Mouse (Mus musculus) hindbrain, embryonic 13.5 days (tissue): ENCODE measurements around the gene Chd5. TPM values are rescaled to one million over a fixed set of nuclear protein-coding genes. Genes with fewer than 3 reads are reported as not detected.

Experiments used
- ATAC-seq: fragments of 200-750 bp; cut with Nextera tagmentation; 2 replicates; pipeline ENCODE4 v1.8.0; 2017; ENCODE audit warnings: moderate TSS enrichment; ENCODE audit not compliant: low FRiP score
- H3K27ac ChIP-seq: fragments of 300-500 bp; sonication (generic); 2 replicates; pipeline ENCODE4 v1.5.1; 2015; ENCODE audit warnings: inconsistent platforms, mild to moderate bottlenecking, moderate library complexity
- H3K27me3 ChIP-seq: fragments of 300-500 bp; sonication (generic); 2 replicates; pipeline ENCODE4 v1.6.1; 2015; ENCODE audit warnings: mild to moderate bottlenecking, inconsistent platforms
- H3K36me3 ChIP-seq: fragments of 300-500 bp; sonication (generic); 2 replicates; pipeline ENCODE4 v1.6.1; 2015; ENCODE audit warnings: mild to moderate bottlenecking, inconsistent platforms
- H3K4me1 ChIP-seq: fragments of 300-500 bp; sonication (generic); replicated peaks from 2 replicates; pipeline ENCODE4 v1.6.1; 2015; ENCODE audit warnings: inconsistent platforms
- H3K4me2 ChIP-seq: fragments of 300-500 bp; sonication (generic); 2 replicates; pipeline ENCODE4 v1.6.1; 2015; ENCODE audit warnings: inconsistent platforms, mild to moderate bottlenecking, moderate library complexity
- H3K4me3 ChIP-seq: fragments of 300-500 bp; sonication (generic); 2 replicates; pipeline ENCODE4 v1.5.1; 2015; ENCODE audit warnings: mild to moderate bottlenecking, inconsistent platforms
- H3K9ac ChIP-seq: fragments of 300-500 bp; sonication (generic); 2 replicates; pipeline ENCODE4 v1.6.1; 2015; ENCODE audit warnings: mild to moderate bottlenecking, inconsistent platforms
- H3K9me3 ChIP-seq: fragments of 300-500 bp; sonication (generic); 2 replicates; pipeline ENCODE4 v1.6.1; 2016; ENCODE audit warnings: inconsistent platforms
- WGBS: fragments of 180-500 bp; shearing (Covaris S2); methylation state at CpG from one replicate; pipeline ENCODE4 v1.1.7; 2015; 5-methylcytosine and 5-hydroxymethylcytosine counted together
- polyA plus RNA-seq: library from polyadenylated mRNA; unstranded; fragments of >200 nt; fragmentation: Nextera tagmentation; extraction: Ambion mirVana; gene quantifications from 2 replicates; pipeline ENCODE4 v1.2.1, GENCODE M21; 2015

Gene Chd5
- polyA plus RNA-seq, 1 experiment from 2014 or later = 38.7 TPM

DNA sequence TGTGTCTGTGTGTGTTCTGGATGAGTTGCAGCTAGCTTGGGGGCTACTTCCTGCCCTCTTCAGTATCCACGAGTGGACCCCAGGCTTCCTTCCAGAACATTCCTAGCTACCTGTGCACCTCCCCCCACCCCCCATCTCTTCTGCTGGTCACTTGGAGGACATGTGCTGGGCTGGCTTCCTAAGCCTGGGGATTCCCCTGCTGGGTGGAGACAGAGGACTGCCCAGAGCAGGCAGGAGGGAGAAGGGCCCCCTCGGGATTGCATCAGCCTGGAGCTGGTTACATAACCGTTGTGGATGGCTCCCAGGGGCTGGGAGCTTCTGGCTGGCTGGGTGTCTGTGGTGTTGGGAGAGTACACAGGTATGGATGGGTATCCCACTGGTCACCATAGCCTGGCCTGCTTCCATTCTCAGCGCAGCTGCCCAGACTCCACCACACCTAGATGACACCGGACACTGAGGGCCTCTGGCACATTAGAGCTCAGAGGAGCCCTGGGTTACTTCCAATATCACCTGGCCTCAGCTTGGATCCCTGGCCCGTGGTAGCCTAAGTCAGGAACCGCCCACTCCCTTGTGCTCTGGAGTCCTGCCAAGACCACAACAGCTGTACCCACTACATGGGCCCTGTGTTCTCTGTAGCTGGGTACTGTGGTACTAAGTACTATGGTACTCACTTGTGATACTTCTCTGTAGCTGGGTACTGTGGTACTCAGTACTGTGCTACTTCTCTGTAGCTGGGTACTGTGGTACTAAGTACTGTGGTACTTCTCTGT is 6.9 kb downstream of the Chd5 start:
- Histone ChIP-seq H3K4me1 (peaks cover 55% of the 10 kb centered on the region), H3K9me3 (no peaks in the 10 kb centered on the region), H3K27ac (no peak overlapping the region), H3K36me3 (no peaks in the 10 kb centered on the region), H3K4me2 (no peak overlapping the region), H3K9ac (0 out of 2 replicates have a peak overlapping the region, but pooled peaks have one; percentile 24), H3K27me3 (peaks cover 37% of the 10 kb centered on the region), H3K4me3 (no peak overlapping the region)
- 60% methylated on average over 7 of the region's 7 CpGs for WGBS
- no peak for ATAC-seq

DNA sequence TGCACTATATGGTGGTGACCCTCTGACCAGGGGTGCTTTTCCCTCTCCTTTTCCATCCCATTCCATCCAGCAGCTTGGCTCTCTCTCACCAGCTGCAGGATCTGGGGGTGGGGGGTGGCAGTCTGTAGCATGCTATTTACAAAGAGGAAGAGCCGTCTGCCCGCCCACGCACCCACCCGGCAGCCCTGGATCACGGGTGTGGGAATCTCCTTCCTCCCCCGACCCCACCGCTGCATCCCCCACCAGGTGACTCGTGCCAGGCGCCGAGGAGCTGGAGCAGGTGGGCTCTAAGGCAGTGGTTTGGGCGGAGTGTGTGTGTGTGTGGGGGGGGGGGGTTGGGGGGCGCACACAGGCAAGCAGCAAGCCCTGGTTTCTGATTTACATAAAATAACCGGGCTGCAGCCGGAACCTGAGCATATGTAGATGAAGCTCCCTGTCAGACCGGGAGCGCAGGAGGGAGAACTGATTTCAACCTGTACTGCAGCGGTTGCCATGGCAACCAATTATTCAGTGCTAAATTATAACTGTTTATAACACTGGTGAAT is 11.5 kb downstream of the Chd5 start:
- H3K4me3 ChIP-seq = peak overlapping the region; percentile 24
- peak; percentile 74 for ATAC-seq
- H3K27ac ChIP-seq = peak overlapping the region; percentile 94
- peaks cover 49% of the 10 kb centered on the region for H3K4me1 ChIP-seq
- H3K9ac ChIP-seq = peak overlapping the region; percentile 72
- no peaks in the 10 kb centered on the region for H3K9me3 ChIP-seq
- peaks cover 57% of the 10 kb centered on the region for H3K27me3 ChIP-seq
- H3K36me3 ChIP-seq = peaks cover 7% of the 10 kb centered on the region
- WGBS = 8% methylated on average over 16 of the region's 17 CpGs
- H3K4me2 ChIP-seq = peak overlapping the region; percentile 50

DNA sequence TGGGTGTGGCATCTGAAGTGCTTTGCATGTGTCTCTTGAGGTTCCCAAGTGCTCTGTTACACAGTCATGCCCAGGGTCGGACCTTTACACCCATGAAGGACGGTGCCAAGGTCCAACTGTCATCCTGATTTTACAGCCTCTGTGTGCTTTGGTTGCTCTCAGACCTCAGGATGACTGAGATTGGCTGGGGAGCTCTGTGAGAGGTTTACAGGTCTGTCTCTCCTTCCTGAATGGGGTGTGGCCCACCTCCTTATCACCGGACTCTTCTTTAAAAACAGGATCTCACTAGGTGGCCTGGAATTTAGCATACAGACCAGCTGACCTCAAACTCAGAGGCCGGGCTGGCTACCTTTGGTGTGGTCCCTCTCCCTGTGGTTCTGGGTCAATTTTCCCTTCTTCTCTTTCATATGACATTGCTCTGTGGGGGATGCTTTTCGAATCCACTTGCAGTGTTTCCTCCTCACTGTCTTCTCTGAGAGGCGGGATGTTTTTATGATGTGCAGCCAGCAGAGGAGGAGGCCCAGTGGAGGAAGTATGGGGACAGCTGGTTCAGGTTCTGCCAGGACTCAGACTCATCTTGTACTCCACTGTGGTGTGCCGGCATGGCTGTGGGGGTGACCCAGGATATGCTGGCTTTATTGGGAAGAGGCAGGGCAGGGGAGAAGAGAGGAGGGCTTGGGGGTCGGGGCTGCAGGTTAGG is 12.4 kb downstream of the Chd5 start:
- 35% methylated on average over 8 of the region's 8 CpGs for WGBS
- Histone ChIP-seq H3K4me3 (no peak overlapping the region), H3K9ac (peak overlapping the region; percentile 30), H3K36me3 (peaks cover 13% of the 10 kb centered on the region), H3K9me3 (no peaks in the 10 kb centered on the region), H3K4me1 (peaks cover 44% of the 10 kb centered on the region), H3K27ac (peak overlapping the region; percentile 94), H3K4me2 (peak overlapping the region; percentile 50), H3K27me3 (peaks cover 56% of the 10 kb centered on the region)
- ATAC-seq = no peak

DNA sequence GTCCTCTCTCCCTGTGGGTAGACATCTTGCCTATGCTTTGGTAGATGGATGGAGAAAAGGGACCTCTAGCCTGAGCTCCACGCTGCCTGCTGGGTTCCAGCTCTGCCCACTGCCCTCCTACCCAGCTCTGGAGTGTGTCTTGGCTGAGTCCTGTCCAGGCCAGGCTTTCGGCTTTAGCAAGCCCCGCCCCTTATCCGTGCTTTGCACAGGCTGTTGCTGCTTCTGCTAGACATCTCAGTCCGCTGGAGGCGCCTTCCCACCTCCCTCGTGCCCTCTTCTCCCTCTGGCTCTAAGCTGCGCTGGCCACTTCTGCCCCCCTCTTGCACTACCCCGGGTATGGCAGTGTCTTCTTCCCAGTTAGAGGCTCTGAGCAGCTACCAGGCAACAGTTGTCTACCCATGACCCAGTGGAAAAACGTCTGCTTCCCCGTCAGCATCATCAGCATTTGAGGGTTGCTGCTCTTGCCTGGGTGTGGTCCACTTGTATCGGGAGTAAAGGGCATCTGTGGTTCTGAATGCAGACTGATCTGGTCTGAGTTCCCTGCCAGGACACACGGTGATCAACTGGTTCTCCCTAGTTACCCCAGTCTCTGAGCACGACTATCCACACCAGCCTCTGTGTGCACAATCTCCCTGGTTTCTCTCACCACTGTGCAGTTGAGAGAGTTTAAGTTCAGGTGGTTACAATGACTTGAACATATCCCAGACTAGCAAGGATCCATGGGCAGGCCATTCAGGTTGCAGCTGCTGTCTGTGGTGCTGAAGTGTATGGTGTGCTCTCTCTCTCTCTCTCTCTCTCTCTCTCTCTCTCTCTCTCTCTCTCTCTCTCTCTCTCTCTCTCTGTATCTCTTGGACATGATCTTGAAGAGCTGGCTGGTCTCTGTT is 13.2 kb downstream of the Chd5 start:
- Histone ChIP-seq H3K9ac (peak overlapping the region; percentile 29; the same call in 1 of the 2 replicates), H3K9me3 (no peaks in the 10 kb centered on the region), H3K36me3 (peaks cover 18% of the 10 kb centered on the region), H3K4me2 (peak overlapping the region; percentile 2; the same call in 1 of the 2 replicates), H3K4me1 (peaks cover 44% of the 10 kb centered on the region), H3K27me3 (peaks cover 58% of the 10 kb centered on the region), H3K27ac (peak overlapping the region; percentile 94), H3K4me3 (no peak overlapping the region)
- 12% methylated on average over 14 of the region's 14 CpGs for whole genome bisulfite sequencing
- no peak for ATAC-seq

DNA sequence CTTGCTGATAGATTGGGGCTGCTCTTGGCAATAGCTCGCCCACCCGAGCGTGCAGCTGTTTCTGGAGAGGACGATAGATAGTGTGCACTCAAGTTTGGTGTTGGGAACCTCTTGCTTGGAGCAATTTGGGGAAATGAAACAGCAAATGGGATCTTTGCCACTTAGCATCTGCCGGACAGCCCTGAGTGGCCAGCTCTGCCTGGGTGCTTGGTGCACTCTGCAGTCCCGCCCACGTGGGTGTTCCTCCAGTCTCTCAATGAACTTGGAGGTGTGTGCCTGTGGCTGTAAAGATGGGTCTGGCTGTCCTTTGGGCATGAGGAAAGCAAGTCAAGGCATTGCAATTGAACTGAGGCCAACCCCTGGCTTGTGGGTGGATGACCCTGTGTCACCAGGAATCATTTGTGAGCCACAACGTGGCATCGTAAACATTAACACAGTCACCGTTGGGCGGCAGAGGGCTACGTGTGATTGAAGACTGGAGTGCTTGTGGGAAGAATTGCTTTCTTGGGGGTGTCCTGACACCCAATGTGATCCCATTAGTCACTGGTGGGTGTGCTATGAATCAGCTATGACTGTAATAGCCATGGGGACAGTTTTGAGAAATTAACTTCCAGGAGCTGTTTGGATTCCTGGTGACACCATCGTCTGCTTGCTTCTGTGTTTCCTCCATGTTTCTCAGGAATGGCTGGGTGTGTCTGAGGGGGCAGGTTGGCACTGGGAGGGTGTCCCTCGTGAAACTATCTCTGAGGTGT is 15.6 kb downstream of the Chd5 start:
- H3K27ac ChIP-seq = no peak overlapping the region
- no peak overlapping the region for H3K4me2 ChIP-seq
- H3K27me3 ChIP-seq = peaks cover 63% of the 10 kb centered on the region
- WGBS = 71% methylated on average over 14 of the region's 14 CpGs
- ATAC-seq = no peak
- H3K9ac ChIP-seq = no peak overlapping the region
- H3K36me3 ChIP-seq = peaks cover 37% of the 10 kb centered on the region
- H3K4me3 ChIP-seq = no peak overlapping the region
- H3K9me3 ChIP-seq = no peaks in the 10 kb centered on the region
- peaks cover 36% of the 10 kb centered on the region for H3K4me1 ChIP-seq

DNA sequence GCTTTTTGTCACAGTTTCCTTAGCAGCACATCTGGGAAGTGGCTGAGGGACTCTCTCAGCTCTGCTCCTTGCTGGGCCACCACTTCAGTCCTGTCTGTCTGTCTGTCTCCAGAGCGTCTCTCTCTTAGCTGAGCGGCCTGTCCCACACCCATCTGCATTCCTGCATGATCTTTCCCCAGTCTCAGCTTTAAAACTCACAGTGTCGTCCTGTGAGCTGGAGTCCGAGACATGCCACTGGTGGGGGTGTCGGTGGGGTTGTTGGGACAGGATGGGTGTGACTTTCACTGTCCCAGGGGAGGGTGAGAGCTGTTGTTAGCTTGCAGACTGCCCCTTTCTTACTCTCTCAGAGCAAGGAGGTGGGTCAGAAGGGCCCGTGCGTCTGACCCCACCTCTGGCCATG is 17.2 kb downstream of the Chd5 start:
- no peaks in the 10 kb centered on the region for H3K9me3 ChIP-seq
- H3K27ac ChIP-seq = no peak overlapping the region
- no peak for ATAC-seq
- whole genome bisulfite sequencing = 87% methylated on average over 7 of the region's 7 CpGs
- peaks cover 24% of the 10 kb centered on the region for H3K4me1 ChIP-seq
- H3K9ac ChIP-seq = no peak overlapping the region
- H3K27me3 ChIP-seq = peaks cover 75% of the 10 kb centered on the region
- no peak overlapping the region for H3K4me3 ChIP-seq
- H3K36me3 ChIP-seq = peaks cover 41% of the 10 kb centered on the region
- no peak overlapping the region for H3K4me2 ChIP-seq

DNA sequence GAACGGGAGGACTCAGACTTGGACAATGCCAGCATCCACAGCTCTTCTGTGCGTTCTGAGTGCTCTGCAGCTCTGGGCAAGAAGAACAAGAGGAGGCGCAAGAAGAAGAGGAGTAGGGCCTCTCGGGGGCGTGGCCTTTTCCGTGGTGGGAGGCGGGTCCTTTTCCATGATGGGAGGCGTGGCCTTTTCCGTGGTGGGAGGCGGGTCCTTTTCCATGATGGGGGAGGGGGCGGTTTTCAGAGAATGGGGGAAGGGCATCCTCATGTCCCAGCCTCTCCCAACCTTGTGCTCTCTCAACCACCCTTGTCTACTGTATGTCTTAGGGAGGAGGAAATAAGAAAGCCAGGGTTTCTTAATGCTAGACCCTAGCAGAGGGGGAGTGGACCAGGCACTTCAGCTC is 21.2 kb downstream of the Chd5 start:
- WGBS = 8% methylated on average over 11 of the region's 11 CpGs
- peaks cover 70% of the 10 kb centered on the region for H3K27me3 ChIP-seq
- peaks cover 15% of the 10 kb centered on the region for H3K4me1 ChIP-seq
- no peaks in the 10 kb centered on the region for H3K9me3 ChIP-seq
- H3K4me3 ChIP-seq = no peak overlapping the region
- H3K4me2 ChIP-seq = no peak overlapping the region
- peaks cover 60% of the 10 kb centered on the region for H3K36me3 ChIP-seq
- no peak for ATAC-seq
- no peak overlapping the region for H3K27ac ChIP-seq
- no peak overlapping the region for H3K9ac ChIP-seq

DNA sequence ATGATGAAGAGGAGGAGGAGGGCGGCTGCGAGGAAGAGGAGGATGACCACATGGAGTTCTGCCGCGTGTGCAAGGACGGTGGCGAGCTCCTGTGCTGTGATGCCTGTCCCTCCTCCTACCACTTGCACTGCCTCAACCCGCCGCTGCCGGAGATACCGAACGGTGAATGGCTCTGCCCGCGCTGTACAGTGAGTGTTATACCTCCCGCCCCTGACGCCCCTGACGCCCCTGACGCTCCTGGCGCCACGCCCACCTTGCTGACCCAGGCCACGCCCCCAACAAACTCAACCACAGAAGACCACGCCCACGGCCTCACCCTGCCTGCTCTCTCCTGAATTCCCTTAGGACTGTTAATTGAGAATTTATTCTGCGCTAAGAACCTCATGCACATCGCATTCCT is 22.4 kb downstream of the Chd5 start:
- H3K4me2 ChIP-seq = peak overlapping the region; percentile 34
- ATAC-seq = no peak
- peaks cover 55% of the 10 kb centered on the region for H3K36me3 ChIP-seq
- WGBS = 2% methylated on average over 24 of the region's 24 CpGs
- H3K27me3 ChIP-seq = peaks cover 73% of the 10 kb centered on the region
- H3K9ac ChIP-seq = peak overlapping the region; percentile 39; the same call in 1 of the 2 replicates
- H3K27ac ChIP-seq = no peak overlapping the region
- H3K9me3 ChIP-seq = no peaks in the 10 kb centered on the region
- no peak overlapping the region for H3K4me3 ChIP-seq
- peaks cover 26% of the 10 kb centered on the region for H3K4me1 ChIP-seq

DNA sequence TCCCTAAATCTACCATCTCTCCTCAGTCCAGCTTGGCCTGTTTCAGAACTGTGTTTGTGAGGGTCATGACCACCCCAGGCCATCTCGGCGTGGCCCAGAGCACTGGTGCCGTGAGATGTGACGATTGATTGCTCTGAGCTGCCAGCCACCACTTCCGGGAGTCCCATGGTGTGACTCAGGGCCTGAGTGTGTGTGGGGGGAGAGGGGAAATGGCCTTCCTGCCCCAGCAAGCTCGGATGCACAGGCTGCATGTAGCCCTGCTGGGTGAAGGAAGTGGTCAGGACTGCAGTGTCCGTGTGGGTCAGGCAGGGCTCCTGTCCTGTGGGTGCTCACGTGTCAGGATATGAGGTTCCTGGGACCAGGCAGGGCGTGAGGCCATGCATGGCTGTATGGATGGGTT is 23.7 kb downstream of the Chd5 start:
- WGBS = 71% methylated on average over 9 of the region's 9 CpGs
- Histone ChIP-seq H3K9ac (no peak overlapping the region), H3K4me1 (peaks cover 30% of the 10 kb centered on the region), H3K4me3 (no peak overlapping the region), H3K9me3 (no peaks in the 10 kb centered on the region), H3K27ac (no peak overlapping the region), H3K36me3 (peaks cover 56% of the 10 kb centered on the region), H3K27me3 (peaks cover 76% of the 10 kb centered on the region), H3K4me2 (no peak overlapping the region)
- ATAC-seq = no peak

DNA sequence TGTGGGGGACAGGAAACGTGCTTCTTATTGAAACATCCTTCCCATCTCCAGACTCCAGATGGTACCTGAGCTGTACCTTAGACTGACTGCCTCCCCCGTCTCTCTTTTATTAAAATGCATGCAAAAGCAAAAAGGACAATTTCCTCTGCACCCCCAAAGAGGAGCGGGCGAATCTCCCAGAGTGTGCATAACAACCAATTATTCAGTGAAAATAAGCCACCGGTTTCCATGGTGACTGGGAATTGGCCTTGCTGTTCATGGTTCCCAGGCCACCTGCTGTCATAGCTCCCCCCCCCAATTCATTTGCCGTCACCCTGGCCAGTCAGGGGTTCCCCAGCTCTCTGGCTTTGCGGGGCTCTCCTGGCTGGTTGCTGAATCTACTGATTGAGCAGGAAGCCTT is 26.8 kb downstream of the Chd5 start:
- H3K4me1 ChIP-seq = peaks cover 30% of the 10 kb centered on the region
- no peak overlapping the region for H3K4me2 ChIP-seq
- WGBS = 33% methylated on average over 7 of the region's 7 CpGs
- peaks cover 54% of the 10 kb centered on the region for H3K36me3 ChIP-seq
- H3K27ac ChIP-seq = peak overlapping the region; percentile 72
- no peaks in the 10 kb centered on the region for H3K9me3 ChIP-seq
- no peak overlapping the region for H3K9ac ChIP-seq
- H3K4me3 ChIP-seq = no peak overlapping the region
- ATAC-seq = no peak
- H3K27me3 ChIP-seq = peaks cover 56% of the 10 kb centered on the region

DNA sequence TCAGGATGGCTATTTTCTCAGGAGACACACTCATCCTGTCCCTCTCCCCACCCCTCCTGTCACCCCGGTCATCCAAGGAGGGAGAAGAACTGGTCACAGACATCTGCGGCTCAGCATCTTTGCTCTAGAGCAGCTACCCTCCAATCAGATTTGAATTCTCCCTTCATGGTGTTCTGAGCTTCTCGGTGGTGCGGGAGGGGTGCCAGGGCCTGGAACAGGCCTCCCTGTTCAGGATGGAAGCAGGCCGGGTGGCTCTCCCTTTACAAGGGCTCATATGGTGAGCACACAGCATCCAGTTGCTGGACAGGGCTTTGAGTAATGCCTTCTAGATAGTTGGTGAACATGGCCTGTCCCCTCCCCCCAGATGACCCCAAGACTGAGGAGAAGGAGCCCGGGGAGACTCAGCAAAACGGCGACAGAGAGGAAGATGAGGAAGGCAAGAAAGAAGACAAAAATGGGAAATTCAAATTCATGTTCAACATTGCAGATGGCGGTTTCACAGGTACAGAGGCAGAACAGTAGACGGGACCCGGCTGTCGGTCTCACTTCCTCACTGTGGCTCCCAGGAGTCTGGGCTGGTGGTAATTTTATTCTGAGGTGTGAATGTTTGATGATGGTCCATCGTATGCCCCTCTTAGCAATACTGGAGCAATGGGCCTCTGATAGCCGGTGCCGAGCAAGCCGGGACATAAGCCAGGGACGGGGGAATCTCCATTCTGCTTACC is 44.2 kb downstream of the Chd5 start:
- Histone ChIP-seq H3K9ac (no peak overlapping the region), H3K27ac (no peak overlapping the region), H3K4me3 (no peak overlapping the region), H3K36me3 (peaks cover 74% of the 10 kb centered on the region), H3K27me3 (peaks cover 9% of the 10 kb centered on the region; the same call in 1 of the 2 replicates), H3K4me2 (no peak overlapping the region), H3K4me1 (no peaks in the 10 kb centered on the region), H3K9me3 (no peaks in the 10 kb centered on the region)
- 90% methylated on average over 17 of the region's 17 CpGs for WGBS
- no peak for ATAC-seq
